Mouse (Mus musculus) limb, embryonic 13.5 days (tissue): ENCODE data around the gene Ehd1. TPM values are rescaled to one million over a fixed set of nuclear protein-coding genes. Genes with fewer than 3 reads are reported as not detected.

Source experiments
- ATAC-seq: fragments of 200-750 bp; cut with Nextera tagmentation; 2 replicates; pipeline ENCODE4 v1.8.0; 2017; ENCODE audit warnings: low read depth, moderate number of reproducible peaks, moderate TSS enrichment; ENCODE audit not compliant: low FRiP score
- H3K27ac ChIP-seq: fragments of 300-500 bp; sonication (generic); 2 replicates; pipeline ENCODE4 v1.5.1; 2015; ENCODE audit warnings: inconsistent platforms, mild to moderate bottlenecking, moderate library complexity
- H3K27me3 ChIP-seq: fragments of 300-500 bp; sonication (generic); 2 replicates; pipeline ENCODE4 v1.6.1; 2015; ENCODE audit warnings: mild to moderate bottlenecking, inconsistent platforms
- H3K36me3 ChIP-seq: fragments of 300-500 bp; sonication (generic); 2 replicates; pipeline ENCODE4 v1.6.1; 2015; ENCODE audit warnings: inconsistent platforms, mild to moderate bottlenecking, moderate library complexity
- H3K4me1 ChIP-seq: fragments of 300-500 bp; sonication (generic); 2 replicates; pipeline ENCODE4 v1.6.1; 2015; ENCODE audit warnings: inconsistent platforms
- H3K4me2 ChIP-seq: fragments of 300-500 bp; sonication (generic); replicated peaks from 2 replicates; pipeline ENCODE4 v1.6.1; 2015; ENCODE audit warnings: inconsistent platforms, mild to moderate bottlenecking, moderate library complexity
- H3K4me3 ChIP-seq: fragments of 300-500 bp; sonication (generic); 2 replicates; pipeline ENCODE4 v1.5.1; 2015; ENCODE audit warnings: moderate library complexity, mild to moderate bottlenecking, inconsistent platforms
- H3K9ac ChIP-seq: fragments of 300-500 bp; sonication (generic); 2 replicates; pipeline ENCODE4 v1.6.1; 2015; ENCODE audit warnings: mild to moderate bottlenecking, inconsistent platforms
- H3K9me3 ChIP-seq: fragments of 300-500 bp; sonication (generic); 2 replicates; pipeline ENCODE4 v1.6.1; 2016; ENCODE audit warnings: inconsistent platforms
- WGBS: fragments of 180-500 bp; shearing (Covaris S2); methylation state at CpG from one replicate; pipeline ENCODE4 v1.1.7; 2015; 5-methylcytosine and 5-hydroxymethylcytosine counted together
- polyA plus RNA-seq: library from polyadenylated mRNA; unstranded; fragments of >200 nt; fragmentation: Nextera tagmentation; extraction: Ambion mirVana; gene quantifications from 2 replicates; pipeline ENCODE4 v1.2.1, GENCODE M21; 2015

Gene Ehd1
- polyA plus RNA-seq, 1 experiment from 2014 or later = 82.9 TPM

GRCm38 (mm10) chr19:6331719-6332516 lies 55.4 kb downstream of the Ehd1 start:
- H3K4me3 ChIP-seq = no peak overlapping the region
- no peaks in the 10 kb centered on the region for H3K27me3 ChIP-seq
- 28% methylated on average over 13 of the region's 13 CpGs for WGBS
- H3K4me2 ChIP-seq = peak overlapping the region; percentile 44
- peaks cover 3% of the 10 kb centered on the region for H3K36me3 ChIP-seq
- H3K9ac ChIP-seq = 0 out of 2 replicates have a peak overlapping the region, but pooled peaks have one; percentile 48
- no peak for ATAC-seq
- no peak overlapping the region for H3K27ac ChIP-seq
- H3K9me3 ChIP-seq = no peaks in the 10 kb centered on the region
- peaks cover 25% of the 10 kb centered on the region for H3K4me1 ChIP-seq

GRCm38 (mm10) chr19:6333761-6334595 lies 57.5 kb downstream of the Ehd1 start:
- Histone ChIP-seq H3K36me3 (peaks cover 24% of the 10 kb centered on the region), H3K4me2 (peak overlapping the region; percentile 96), H3K4me3 (peak overlapping the region; percentile 86), H3K9ac (peak overlapping the region; percentile 93), H3K9me3 (no peaks in the 10 kb centered on the region), H3K27ac (peak overlapping the region; percentile 81), H3K4me1 (peaks cover 30% of the 10 kb centered on the region), H3K27me3 (no peaks in the 10 kb centered on the region)
- ATAC-seq = no peak
- WGBS = 59% methylated on average over 9 of the region's 9 CpGs

- no peaks in the 10 kb centered on the region for H3K27me3 ChIP-seq
- H3K4me3 ChIP-seq = peak within 1 kb of the TSS; percentile 86
- peak within 1 kb of the TSS; percentile 93 for H3K9ac ChIP-seq
- H3K4me1 ChIP-seq = peaks cover 30% of the 10 kb centered on the region
- H3K36me3 ChIP-seq = peaks cover 33% of the 10 kb centered on the region
- H3K27ac ChIP-seq = peak within 1 kb of the TSS; percentile 82
- peak; percentile 97 for ATAC-seq
- under 1% methylated on average over 43 of the region's 43 CpGs for WGBS
- peak within 1 kb of the TSS; percentile 96 for H3K4me2 ChIP-seq
- H3K9me3 ChIP-seq = no peaks in the 10 kb centered on the region
Observed at GRCm38 (mm10) chr19:6334673-6335457, 58.3 kb downstream of the Ehd1 start, which contains the start of gene Men1. Gene Men1, plus strand, starts transcription at chr19:6334979.

- Histone ChIP-seq H3K36me3 (peaks cover 39% of the 10 kb centered on the region), H3K27ac (peak overlapping the region; percentile 82), H3K9me3 (no peaks in the 10 kb centered on the region), H3K9ac (peak overlapping the region; percentile 93), H3K27me3 (no peaks in the 10 kb centered on the region), H3K4me1 (peaks cover 34% of the 10 kb centered on the region), H3K4me3 (peak overlapping the region; percentile 86), H3K4me2 (peak overlapping the region; percentile 96)
- WGBS = under 1% methylated on average over 25 of the region's 25 CpGs
- no peak for ATAC-seq
Observed at GRCm38 (mm10) chr19:6335458-6335827, 58.9 kb downstream of the Ehd1 start.

- H3K4me2 ChIP-seq = peak overlapping the region; percentile 96
- WGBS = 92% methylated on average over 10 of the region's 10 CpGs
- peak overlapping the region; percentile 86 for H3K4me3 ChIP-seq
- H3K9ac ChIP-seq = peak overlapping the region; percentile 93
- H3K27ac ChIP-seq = no peak overlapping the region; the same call in 1 of the 2 replicates
- H3K9me3 ChIP-seq = no peaks in the 10 kb centered on the region
- H3K27me3 ChIP-seq = no peaks in the 10 kb centered on the region
- peaks cover 38% of the 10 kb centered on the region for H3K4me1 ChIP-seq
- no peak for ATAC-seq
- H3K36me3 ChIP-seq = peaks cover 39% of the 10 kb centered on the region
Observed at GRCm38 (mm10) chr19:6336920-6337319, 60.4 kb downstream of the Ehd1 start.

- Histone ChIP-seq H3K9ac (peak overlapping the region; percentile 19; the same call in 1 of the 2 replicates), H3K9me3 (no peaks in the 10 kb centered on the region), H3K27me3 (no peaks in the 10 kb centered on the region), H3K4me3 (no peak overlapping the region), H3K4me2 (no peak overlapping the region), H3K27ac (no peak overlapping the region), H3K4me1 (peaks cover 42% of the 10 kb centered on the region), H3K36me3 (peaks cover 46% of the 10 kb centered on the region)
- no peak for ATAC-seq
- WGBS = 98% methylated on average over 7 of the region's 7 CpGs
Observed at GRCm38 (mm10) chr19:6338171-6338570, 61.6 kb downstream of the Ehd1 start.

GRCm38 (mm10) chr19:6338716-6339115 lies 62.2 kb downstream of the Ehd1 start:
- no peak for ATAC-seq
- H3K9ac ChIP-seq = no peak overlapping the region
- peaks cover 50% of the 10 kb centered on the region for H3K36me3 ChIP-seq
- H3K27ac ChIP-seq = no peak overlapping the region
- no peaks in the 10 kb centered on the region for H3K9me3 ChIP-seq
- H3K4me2 ChIP-seq = no peak overlapping the region
- H3K27me3 ChIP-seq = no peaks in the 10 kb centered on the region
- no peak overlapping the region for H3K4me3 ChIP-seq
- WGBS = 91% methylated on average over 11 of the region's 11 CpGs
- H3K4me1 ChIP-seq = peaks cover 42% of the 10 kb centered on the region

- H3K27me3 ChIP-seq = no peaks in the 10 kb centered on the region
- H3K27ac ChIP-seq = no peak overlapping the region
- H3K4me2 ChIP-seq = no peak overlapping the region
- peaks cover 55% of the 10 kb centered on the region for H3K36me3 ChIP-seq
- no peak overlapping the region for H3K9ac ChIP-seq
- peaks cover 39% of the 10 kb centered on the region for H3K4me1 ChIP-seq
- 89% methylated on average over 6 of the region's 6 CpGs for WGBS
- no peak overlapping the region for H3K4me3 ChIP-seq
- ATAC-seq = no peak
- no peaks in the 10 kb centered on the region for H3K9me3 ChIP-seq
Observed at GRCm38 (mm10) chr19:6339191-6339590, 62.7 kb downstream of the Ehd1 start.

- 73% methylated on average over 15 of the region's 15 CpGs for WGBS
Observed at GRCm38 (mm10) chr19:6339890-6340504, 63.5 kb downstream of the Ehd1 start.

GRCm38 (mm10) chr19:6340524-6341452 lies 64.3 kb downstream of the Ehd1 start, which contains the start of gene Map4k2:
Gene Map4k2, plus strand, starts transcription at chr19:6341135.
- peak within 1 kb of the TSS; percentile 58; the same call in 1 of the 2 replicates for H3K27ac ChIP-seq
- H3K9me3 ChIP-seq = no peaks in the 10 kb centered on the region
- H3K4me1 ChIP-seq = peaks cover 33% of the 10 kb centered on the region
- H3K27me3 ChIP-seq = no peaks in the 10 kb centered on the region
- ATAC-seq = peak; percentile 77
- H3K4me3 ChIP-seq = peak within 1 kb of the TSS; percentile 71
- peak within 1 kb of the TSS; percentile 88 for H3K4me2 ChIP-seq
- peaks cover 71% of the 10 kb centered on the region for H3K36me3 ChIP-seq
- 9% methylated on average over 57 of the region's 72 CpGs for WGBS
- H3K9ac ChIP-seq = peak within 1 kb of the TSS; percentile 75

More at GRCm38 (mm10) chr19:6339890-6340504, 63.5 kb downstream of the Ehd1 start:
- peak overlapping the region; percentile 71 for H3K4me3 ChIP-seq
- no peak overlapping the region for H3K4me2 ChIP-seq
- peaks cover 35% of the 10 kb centered on the region for H3K4me1 ChIP-seq
- no peak overlapping the region for H3K9ac ChIP-seq
- 0 out of 2 replicates have a peak overlapping the region, but pooled peaks have one; percentile 2 for H3K27ac ChIP-seq
- peaks cover 63% of the 10 kb centered on the region for H3K36me3 ChIP-seq
- no peaks in the 10 kb centered on the region for H3K9me3 ChIP-seq
- ATAC-seq = no peak
- H3K27me3 ChIP-seq = no peaks in the 10 kb centered on the region
